Mouse (Mus musculus) spleen, adult 18-20 months (tissue): ENCODE data around the gene Sept4.

Source experiments
- DNase-seq, 2 experiments: peaks; one replicate each; pipeline ENCODE4 v3.0.0; 2022; ENCODE audit warnings: mixed read lengths in 2 of 2

Gene Sept4

DNA sequence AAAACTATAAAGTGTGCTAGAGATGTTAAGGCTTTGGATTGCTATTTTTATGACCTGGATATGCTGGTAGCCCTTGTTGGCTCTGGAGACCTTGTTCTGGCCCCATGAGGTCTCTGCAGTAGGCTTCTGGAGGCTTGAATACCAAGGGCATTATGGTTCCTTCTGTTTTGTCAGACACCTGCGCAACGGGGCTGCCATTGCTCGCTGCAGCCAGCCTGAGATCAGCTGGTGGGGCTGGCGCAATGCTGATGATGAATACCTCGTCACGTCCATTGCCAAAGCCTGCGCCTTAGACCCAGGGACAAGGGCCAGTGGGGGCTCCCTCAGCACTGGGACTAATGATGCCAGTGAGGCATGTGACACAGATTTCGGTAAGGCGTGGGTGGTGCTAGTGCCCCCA lies 33.5 kb downstream of the Sept4 start:
- DNase-seq, result no peak

GRCm38 (mm10) chr11:87603571-87603970 lies 34.9 kb downstream of the Sept4 start:
- DNase-seq, result no peak

GRCm38 (mm10) chr11:87609264-87609663 lies 40.6 kb downstream of the Sept4 start:
- DNase-seq, result no peak

GRCm38 (mm10) chr11:87611547-87611946 lies 42.8 kb downstream of the Sept4 start:
- DNase-seq, result no peak

DNA sequence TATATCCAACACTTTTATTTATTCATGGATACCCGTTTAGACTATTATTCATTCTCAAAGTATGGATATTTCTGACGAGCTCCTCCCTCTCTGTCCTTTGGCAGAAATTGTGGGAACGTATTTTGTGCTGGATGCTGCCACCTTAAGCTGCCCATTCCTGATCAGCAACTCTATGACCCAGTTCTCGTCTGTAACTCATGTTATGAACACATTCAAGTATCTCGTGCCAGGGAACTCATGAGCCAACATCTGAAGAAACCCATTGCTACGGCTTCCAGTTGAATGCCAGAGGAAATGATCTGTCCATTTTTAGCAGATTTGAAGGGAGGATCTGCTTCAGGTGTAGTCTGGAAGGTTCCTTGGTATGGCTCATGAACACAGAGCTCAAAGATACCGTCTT lies 45.3 kb downstream of the Sept4 start:
- no peak for DNase-seq

DNA sequence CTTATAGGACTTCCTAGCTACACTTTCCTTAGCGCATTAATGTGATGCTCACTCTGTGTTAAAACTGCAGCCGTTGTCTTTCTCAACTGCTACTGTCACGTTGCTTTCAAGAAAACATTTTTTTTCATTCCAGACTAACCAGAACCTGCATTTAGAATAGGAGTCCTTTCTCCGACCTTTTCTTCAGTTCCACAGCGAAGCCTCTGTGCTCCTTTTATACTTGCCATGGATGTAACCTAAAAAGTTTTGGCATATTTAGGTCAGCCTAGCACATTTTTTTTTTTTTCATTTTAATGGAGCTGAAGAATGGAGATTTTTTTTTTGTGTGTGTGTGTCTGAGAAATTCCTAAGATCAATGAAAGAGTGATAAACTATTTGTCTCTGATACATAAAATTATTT lies 46.8 kb downstream of the Sept4 start:
- no peak for DNase-seq

DNA sequence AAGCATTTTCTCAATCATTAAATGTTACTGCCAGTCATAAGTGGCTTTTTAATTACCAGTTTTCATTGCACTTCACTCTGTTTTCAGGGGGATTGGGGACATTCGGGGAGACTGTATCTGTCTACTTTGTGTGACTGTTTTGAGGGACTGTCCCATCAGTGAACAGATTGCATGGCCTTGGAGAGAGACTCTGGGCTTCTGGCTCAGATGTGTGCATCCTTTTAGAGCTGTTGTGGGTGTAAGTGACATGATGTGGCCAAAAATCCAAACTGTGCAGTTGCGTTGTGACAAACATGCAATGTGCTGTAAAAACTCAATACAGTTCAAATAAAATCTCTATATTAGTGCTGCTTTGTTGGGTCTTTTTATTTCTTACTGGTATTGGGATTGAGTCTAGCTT lies 47.2 kb downstream of the Sept4 start:
- no peak for DNase-seq

DNA sequence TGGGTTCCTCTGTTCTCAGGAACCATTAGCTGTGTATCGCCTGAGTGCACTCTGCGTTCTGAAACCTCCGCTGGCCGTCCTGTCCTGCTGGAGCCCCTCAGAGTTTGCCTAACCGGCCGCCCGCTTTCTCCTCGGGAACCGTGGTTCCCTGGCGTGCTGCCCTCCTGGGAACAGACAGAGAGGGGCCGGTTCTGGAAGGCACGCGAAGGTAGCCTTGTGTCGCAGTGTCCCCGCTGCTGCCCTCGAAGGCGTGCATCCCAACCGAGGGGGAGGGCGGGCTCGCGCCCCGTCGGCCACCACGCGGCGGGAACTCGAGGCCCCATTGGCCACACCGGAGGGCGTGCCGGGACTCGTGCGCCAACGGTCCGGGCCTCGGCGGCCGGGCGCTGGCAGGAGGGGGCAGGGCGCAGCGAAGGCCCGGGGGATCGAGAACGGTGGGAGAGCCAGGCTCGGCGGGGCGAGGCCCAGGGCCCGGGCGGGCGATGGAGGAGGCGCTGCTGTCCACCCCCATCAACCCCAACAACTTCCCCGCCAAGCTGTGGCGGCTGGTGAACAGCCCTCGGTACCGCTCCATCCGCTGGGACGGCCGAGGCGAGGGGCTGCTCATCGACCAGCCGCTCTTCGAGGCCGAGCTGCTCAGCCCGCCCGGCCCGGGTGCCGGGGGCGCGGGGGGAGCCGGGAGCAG lies 48.2 kb downstream of the Sept4 start, which contains the start of gene Hsf5:
Gene Hsf5, plus strand, starts transcription at position 375 of the 685 bp plus-strand sequence.
- no peak for DNase-seq

- no peak for DNase-seq
These were observed 48.9 kb downstream of the Sept4 start for GRCm38 (mm10) chr11:87617606-87618005.

- DNase-seq, result no peak
These were observed 54.5 kb downstream of the Sept4 start for GRCm38 (mm10) chr11:87623160-87623559.

DNA sequence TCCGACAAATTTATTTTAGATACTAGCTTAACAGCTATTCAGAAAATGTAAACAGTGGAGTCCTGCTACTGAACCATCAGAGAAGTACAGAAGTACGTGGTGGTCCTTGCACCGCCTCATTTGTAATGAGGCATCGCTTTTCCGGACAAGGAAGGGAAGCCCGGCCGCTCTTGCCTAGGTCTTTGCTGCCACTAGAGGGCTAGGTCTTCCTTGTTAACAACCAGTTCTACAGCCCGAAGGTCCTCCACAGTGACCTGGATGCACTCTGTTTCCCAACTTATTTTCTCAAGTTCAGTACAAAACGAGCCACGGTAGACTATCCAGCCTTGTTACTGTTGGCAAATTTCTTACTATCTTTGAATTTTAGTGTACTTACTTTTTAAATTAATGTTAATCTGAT lies 61.2 kb downstream of the Sept4 start:
- DNase-seq, result peak in 1 of 2 experiments; percentile 38

GRCm38 (mm10) chr11:87638793-87639192 lies 70.1 kb downstream of the Sept4 start:
- DNase-seq, result no peak

- peak; percentile 25 to 63 for DNase-seq
These were observed 70.5 kb downstream of the Sept4 start for GRCm38 (mm10) chr11:87639206-87639605.
